Mouse (Mus musculus) monocyte, adult 2 months (primary cell): ENCODE results near the gene Gm5148.

Source experiments
- DNase-seq, 2 experiments: peaks; one replicate each; pipeline ENCODE4 v3.0.0; 2022; ENCODE audit warnings: low spot score in 2 of 2, low read depth in 1 of 2

The Gm5148 gene

GRCm38 (mm10) chr3:37693552-37693951 is 30.7 kb downstream of the Gm5148 start:
- no peak for DNase-seq

GRCm38 (mm10) chr3:37692945-37693344 is 31.3 kb downstream of the Gm5148 start:
- no peak for DNase-seq

GRCm38 (mm10) chr3:37687158-37687980 is 36.9 kb downstream of the Gm5148 start:
- DNase-seq = no peak

- no peak for DNase-seq
Observed at GRCm38 (mm10) chr3:37686751-37687150, 37.5 kb downstream of the Gm5148 start.

- DNase-seq = no peak
Observed at GRCm38 (mm10) chr3:37686219-37686618, 38.1 kb downstream of the Gm5148 start.

GRCm38 (mm10) chr3:37676291-37676690 is 48.0 kb downstream of the Gm5148 start:
- DNase-seq = no peak

GRCm38 (mm10) chr3:37675056-37675525 is 49.2 kb downstream of the Gm5148 start:
- DNase-seq = no peak

- no peak for DNase-seq
Observed at GRCm38 (mm10) chr3:37673513-37674261, 50.6 kb downstream of the Gm5148 start.

- DNase-seq = no peak
Observed at GRCm38 (mm10) chr3:37672266-37673040, 51.8 kb downstream of the Gm5148 start.

- no peak for DNase-seq
Observed at GRCm38 (mm10) chr3:37669100-37669499, 55.2 kb downstream of the Gm5148 start.

GRCm38 (mm10) chr3:37668652-37669051 is 55.6 kb downstream of the Gm5148 start:
- no peak for DNase-seq

- no peak for DNase-seq
Observed at GRCm38 (mm10) chr3:37667736-37668135, 56.6 kb downstream of the Gm5148 start.

- no peak for DNase-seq
Observed at GRCm38 (mm10) chr3:37667119-37667467, 57.2 kb downstream of the Gm5148 start.

GRCm38 (mm10) chr3:37666291-37667118 is 57.8 kb downstream of the Gm5148 start:
- no peak for DNase-seq
